Mouse (Mus musculus): ENCODE data around the gene Yae1d1. TPM values are rescaled to one million over a fixed set of nuclear protein-coding genes. Genes with fewer than 3 reads are reported as not detected.
"Not testable (repeated sequence)": the region's sequence is repeated elsewhere in the genome, so short reads cannot be mapped to it uniquely, and the experiment has no call there.

Yae1d1 gene
- polyA plus RNA-seq, 1 experiment from 2014 or later, result 72.3 TPM

- Histone ChIP-seq H3K27me3 (no peaks in the 10 kb centered on the region), H3K4me1 (replicated peaks) (0 out of 2 replicates have a peak, but pooled peaks cover 2% of the 10 kb centered on the region), H3K27ac (no peak overlapping the region), H3K4me2 (no peak overlapping the region), H3K36me3 (no peaks in the 10 kb centered on the region), H3K9me3 (replicated peaks) (no peaks in the 10 kb centered on the region), H3K9ac (no peak overlapping the region), H3K4me3 (no peak overlapping the region)
- WGBS, result 80% methylated on average over 1 of the region's 1 CpGs
- no peak for ATAC-seq (replicated peaks; ENCODE audit: insufficient number of reproducible peaks, insufficient read depth, low FRiP score, low read depth)
Observed at GRCm38 (mm10) chr13:17975457-17975856, 17.7 kb downstream of the Yae1d1 start.

GRCm38 (mm10) chr13:17974734-17975133 lies 18.4 kb downstream of the Yae1d1 start:
- no peaks in the 10 kb centered on the region for H3K27me3 ChIP-seq
- no peak for ATAC-seq (replicated peaks; ENCODE audit: insufficient number of reproducible peaks, insufficient read depth, low FRiP score, low read depth)
- no peak overlapping the region for H3K27ac ChIP-seq
- H3K4me3 ChIP-seq, result no peak overlapping the region
- 0 out of 2 replicates have a peak, but pooled peaks cover 2% of the 10 kb centered on the region for H3K4me1 ChIP-seq (replicated peaks)
- no peak overlapping the region for H3K4me2 ChIP-seq
- H3K9me3 ChIP-seq (replicated peaks), result no peaks in the 10 kb centered on the region
- no peak overlapping the region for H3K9ac ChIP-seq
- 94% methylated on average over 9 of the region's 9 CpGs for WGBS
- H3K36me3 ChIP-seq, result no peaks in the 10 kb centered on the region

GRCm38 (mm10) chr13:17960613-17961012 lies 32.5 kb downstream of the Yae1d1 start:
- WGBS, result 74% methylated on average over 7 of the region's 7 CpGs
- no peak for ATAC-seq (replicated peaks; ENCODE audit: insufficient number of reproducible peaks, insufficient read depth, low FRiP score, low read depth)

GRCm38 (mm10) chr13:17954282-17954681 lies 38.9 kb downstream of the Yae1d1 start:
- Histone ChIP-seq H3K36me3 (no peaks in the 10 kb centered on the region), H3K4me2 (no peak overlapping the region), H3K27me3 (no peaks in the 10 kb centered on the region), H3K9me3 (replicated peaks) (no peaks in the 10 kb centered on the region), H3K4me3 (no peak overlapping the region), H3K4me1 (replicated peaks) (no peaks in the 10 kb centered on the region), H3K9ac (no peak overlapping the region), H3K27ac (no peak overlapping the region)
- 43% methylated on average over 1 of the region's 1 CpGs for WGBS
- no peak for ATAC-seq (replicated peaks; ENCODE audit: insufficient number of reproducible peaks, insufficient read depth, low FRiP score, low read depth)

More at GRCm38 (mm10) chr13:17960613-17961012, 32.5 kb downstream of the Yae1d1 start:
- Histone ChIP-seq H3K4me3 (no peak overlapping the region), H3K27me3 (no peaks in the 10 kb centered on the region), H3K36me3 (no peaks in the 10 kb centered on the region), H3K9me3 (replicated peaks) (no peaks in the 10 kb centered on the region), H3K4me1 (replicated peaks) (no peaks in the 10 kb centered on the region), H3K4me2 (no peak overlapping the region), H3K27ac (no peak overlapping the region), H3K9ac (no peak overlapping the region)

GRCm38 (mm10) chr13:17950581-17950980 lies 42.6 kb downstream of the Yae1d1 start:
- H3K4me1 ChIP-seq (replicated peaks); H3K9me3 ChIP-seq (replicated peaks); ATAC-seq (replicated peaks; ENCODE audit: insufficient number of reproducible peaks, insufficient read depth, low FRiP score, low read depth); H3K4me2 ChIP-seq; H3K36me3 ChIP-seq; H3K9ac ChIP-seq; H3K4me3 ChIP-seq; H3K27ac ChIP-seq; H3K27me3 ChIP-seq: not testable (repeated sequence)
- 85% methylated on average over 8 of the region's 8 CpGs for WGBS

- no peaks in the 10 kb centered on the region for H3K27me3 ChIP-seq
- no peak overlapping the region for H3K4me3 ChIP-seq
- H3K36me3 ChIP-seq, result no peaks in the 10 kb centered on the region
- no peak overlapping the region for H3K4me2 ChIP-seq
- ATAC-seq (replicated peaks; ENCODE audit: insufficient number of reproducible peaks, insufficient read depth, low FRiP score, low read depth), result no peak
- H3K4me1 ChIP-seq (replicated peaks), result 0 out of 2 replicates have a peak, but pooled peaks cover 3% of the 10 kb centered on the region
- H3K9me3 ChIP-seq (replicated peaks), result no peaks in the 10 kb centered on the region
- no peak overlapping the region for H3K27ac ChIP-seq
- WGBS, result 61% methylated on average over 18 of the region's 18 CpGs
- H3K9ac ChIP-seq, result no peak overlapping the region
Observed at GRCm38 (mm10) chr13:17949555-17949954, 43.6 kb downstream of the Yae1d1 start.

- Histone ChIP-seq H3K27ac (peak within 1 kb of the TSS; percentile 84), H3K4me1 (replicated peaks) (peaks cover 6% of the 10 kb centered on the region; the same call in 1 of the 2 replicates), H3K36me3 (no peaks in the 10 kb centered on the region), H3K27me3 (no peaks in the 10 kb centered on the region), H3K9me3 (replicated peaks) (no peaks in the 10 kb centered on the region), H3K4me2 (peak within 1 kb of the TSS; percentile 76), H3K9ac (peak within 1 kb of the TSS; percentile 86), H3K4me3 (peak within 1 kb of the TSS; percentile 90)
- 7% methylated on average over 49 of the region's 69 CpGs for WGBS
- peak; percentile 99 for ATAC-seq (replicated peaks; ENCODE audit: insufficient number of reproducible peaks, insufficient read depth, low FRiP score, low read depth)
Observed at GRCm38 (mm10) chr13:17944078-17944917, 48.9 kb downstream of the Yae1d1 start, which contains the start of gene Rala. TSS of gene Rala (minus strand) at chr13:17944239.

GRCm38 (mm10) chr13:17943306-17944077 lies 49.7 kb downstream of the Yae1d1 start:
- peak overlapping the region; percentile 84 for H3K27ac ChIP-seq
- H3K4me2 ChIP-seq, result peak overlapping the region; percentile 76
- peaks cover 6% of the 10 kb centered on the region; the same call in 1 of the 2 replicates for H3K4me1 ChIP-seq (replicated peaks)
- no peaks in the 10 kb centered on the region for H3K27me3 ChIP-seq
- H3K9me3 ChIP-seq (replicated peaks), result no peaks in the 10 kb centered on the region
- no peaks in the 10 kb centered on the region for H3K36me3 ChIP-seq
- under 1% methylated on average over 64 of the region's 70 CpGs for WGBS
- peak; percentile 80 for ATAC-seq (replicated peaks; ENCODE audit: insufficient number of reproducible peaks, insufficient read depth, low FRiP score, low read depth)
- H3K4me3 ChIP-seq, result peak overlapping the region; percentile 90
- H3K9ac ChIP-seq, result peak overlapping the region; percentile 86

GRCm38 (mm10) chr13:17942338-17942737 lies 50.8 kb downstream of the Yae1d1 start:
- H3K4me1 ChIP-seq (replicated peaks), result peaks cover 6% of the 10 kb centered on the region; the same call in 1 of the 2 replicates

More at GRCm38 (mm10) chr13:17942338-17942737, 50.8 kb downstream of the Yae1d1 start:
- Histone ChIP-seq H3K4me3 (no peak overlapping the region), H3K36me3 (no peaks in the 10 kb centered on the region), H3K9me3 (replicated peaks) (no peaks in the 10 kb centered on the region), H3K4me2 (no peak overlapping the region), H3K9ac (no peak overlapping the region), H3K27me3 (no peaks in the 10 kb centered on the region), H3K27ac (no peak overlapping the region)
- ATAC-seq (replicated peaks; ENCODE audit: insufficient number of reproducible peaks, insufficient read depth, low FRiP score, low read depth), result no peak
- 74% methylated on average over 6 of the region's 6 CpGs for WGBS
